Mouse (Mus musculus): ENCODE measurements around the gene Sall4.
"Not testable (repeated sequence)": the region's sequence is repeated elsewhere in the genome, so short reads cannot be mapped to it uniquely, and the experiment has no call there.

The Sall4 gene

GRCm38 (mm10) chr2:168761141-168761540 is 6.6 kb downstream of the Sall4 start:
- in situ Hi-C loops (cut with MboI, MseI), result no loop called here

GRCm38 (mm10) chr2:168744406-168744805 is 23.3 kb downstream of the Sall4 start:
- in situ Hi-C loops (cut with MboI, MseI), result not testable (repeated sequence)

- in situ Hi-C loops (cut with MboI, MseI), result no loop called here
Measured at GRCm38 (mm10) chr2:168742649-168743048, 25.1 kb downstream of the Sall4 start.

GRCm38 (mm10) chr2:168742059-168742627 is 25.6 kb downstream of the Sall4 start, which contains the start of gene Atp9a:
TSS of gene Atp9a (minus strand) at chr2:168742409.
- in situ Hi-C loops (cut with MboI, MseI), result no loop called here

- in situ Hi-C loops (cut with MboI, MseI), result no loop called here
Measured at GRCm38 (mm10) chr2:168741273-168742058, 26.3 kb downstream of the Sall4 start.

- in situ Hi-C loops (cut with MboI, MseI), result no loop called here
Measured at GRCm38 (mm10) chr2:168740496-168740895, 27.2 kb downstream of the Sall4 start.

GRCm38 (mm10) chr2:168738854-168739253 is 28.9 kb downstream of the Sall4 start:
- in situ Hi-C loops (cut with MboI, MseI), result no loop called here

- in situ Hi-C loops (cut with MboI, MseI), result no loop called here
Measured at GRCm38 (mm10) chr2:168737878-168738277, 29.9 kb downstream of the Sall4 start.

- in situ Hi-C loops (cut with MboI, MseI), result no loop called here
Measured at GRCm38 (mm10) chr2:168734023-168734422, 33.7 kb downstream of the Sall4 start.

GRCm38 (mm10) chr2:168731258-168731657 is 36.5 kb downstream of the Sall4 start:
- in situ Hi-C loops (cut with MboI, MseI), result no loop called here

GRCm38 (mm10) chr2:168729736-168730135 is 38.0 kb downstream of the Sall4 start:
- in situ Hi-C loops (cut with MboI, MseI), result no loop called here

GRCm38 (mm10) chr2:168728045-168728444 is 39.7 kb downstream of the Sall4 start:
- in situ Hi-C loops (cut with MboI, MseI), result no loop called here

GRCm38 (mm10) chr2:168726007-168726406 is 41.7 kb downstream of the Sall4 start:
- in situ Hi-C loops (cut with MboI, MseI), result no loop called here

- in situ Hi-C loops (cut with MboI, MseI), result no loop called here
Measured at GRCm38 (mm10) chr2:168721313-168721712, 46.4 kb downstream of the Sall4 start.

- in situ Hi-C loops (cut with MboI, MseI), result no loop called here
Measured at GRCm38 (mm10) chr2:168719742-168720141, 48.0 kb downstream of the Sall4 start.

- in situ Hi-C loops (cut with MboI, MseI), result no loop called here
Measured at GRCm38 (mm10) chr2:168718735-168719134, 49.0 kb downstream of the Sall4 start.

GRCm38 (mm10) chr2:168718267-168718666 is 49.5 kb downstream of the Sall4 start:
- in situ Hi-C loops (cut with MboI, MseI), result no loop called here

GRCm38 (mm10) chr2:168712199-168713176 is 55.3 kb downstream of the Sall4 start:
- in situ Hi-C loops (cut with MboI, MseI), result no loop called here

GRCm38 (mm10) chr2:168710979-168711378 is 56.8 kb downstream of the Sall4 start:
- in situ Hi-C loops (cut with MboI, MseI), result no loop called here

GRCm38 (mm10) chr2:168707766-168708165 is 60.0 kb downstream of the Sall4 start:
- in situ Hi-C loops (cut with MboI, MseI), result no loop called here

- in situ Hi-C loops (cut with MboI, MseI), result no loop called here
Measured at GRCm38 (mm10) chr2:168702266-168702665, 65.5 kb downstream of the Sall4 start.
